Mouse (Mus musculus) liver, embryonic 14.5 days (tissue): ENCODE results near the gene Btc.

Experiments
- CTCF ChIP-seq: IDR thresholded peaks from 2 replicates; pipeline ENCODE4 v1.5.1; 2016; ENCODE audit warnings: antibody characterized with exemption, low read depth, control low read depth
- EP300 ChIP-seq: IDR thresholded peaks from 2 replicates; pipeline ENCODE4 v1.6.1; 2016; ENCODE audit warnings: antibody characterized with exemption, low read depth

DNA sequence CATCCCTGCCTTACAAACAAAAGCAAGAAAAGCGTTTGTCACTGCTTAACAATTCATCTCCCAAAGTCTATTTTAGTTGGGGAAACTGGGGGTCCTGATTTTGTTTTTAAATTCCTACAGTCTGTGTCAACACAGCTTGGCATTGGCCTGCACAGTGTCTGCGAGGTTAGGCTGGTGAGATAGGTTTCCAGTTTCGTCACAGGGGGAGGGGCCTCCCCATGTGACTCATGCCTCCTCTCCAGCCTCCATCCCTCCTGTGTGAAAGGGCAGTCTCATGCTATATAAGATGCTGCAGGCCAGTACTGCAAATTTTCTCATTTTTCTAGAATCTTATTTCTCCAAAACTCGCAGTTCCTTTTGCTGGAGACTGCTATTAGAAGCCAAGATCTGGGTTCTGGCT lies 91.0 kb downstream of the Btc start:
- no peak for TF ChIP-seq CTCF
- TF ChIP-seq EP300, result no peak
